Mouse (Mus musculus) gastrocnemius, postnatal 25 days (tissue): ENCODE results near the gene Fbxo47. TPM values are rescaled to one million over a fixed set of nuclear protein-coding genes. Genes with fewer than 3 reads are reported as not detected.
A peak's percentile ranks its signal among the peaks of the same experiment; 100 is the strongest.

Experiments used
- DNase-seq: peaks from one replicate; pipeline ENCODE4 v3.0.0; 2022
- total RNA-seq, 2 experiments: library from RNA; stranded (reverse); gene quantifications; 1 replicate in 1 of 2; 2 replicates in 1 of 2; pipeline ENCODE4 v1.2.3; 2021

Fbxo47 gene
- total RNA-seq, 2 experiments from 2014 or later = 0.11 to 0.15 TPM

DNA sequence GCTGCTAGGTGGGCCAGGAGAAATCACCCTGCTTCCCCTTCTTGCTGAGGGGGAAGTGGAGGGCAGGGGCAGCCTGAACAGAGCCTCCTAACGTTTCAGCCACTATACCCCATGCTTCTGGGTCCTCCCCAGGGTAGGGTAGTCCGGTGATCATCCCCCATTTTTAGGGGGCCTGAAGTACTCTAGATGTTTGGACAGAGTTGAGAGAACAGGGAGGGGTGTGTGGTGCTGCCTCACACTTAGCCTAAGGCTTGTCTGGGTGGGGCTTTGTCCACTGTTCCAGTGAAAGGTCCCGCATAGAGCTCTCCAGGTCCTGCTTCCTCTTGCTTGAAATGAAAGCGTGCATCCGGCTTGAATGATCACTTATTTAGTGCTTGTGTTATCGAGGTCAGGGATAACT lies 53.5 kb downstream of the Fbxo47 start:
- no peak for DNase-seq

DNA sequence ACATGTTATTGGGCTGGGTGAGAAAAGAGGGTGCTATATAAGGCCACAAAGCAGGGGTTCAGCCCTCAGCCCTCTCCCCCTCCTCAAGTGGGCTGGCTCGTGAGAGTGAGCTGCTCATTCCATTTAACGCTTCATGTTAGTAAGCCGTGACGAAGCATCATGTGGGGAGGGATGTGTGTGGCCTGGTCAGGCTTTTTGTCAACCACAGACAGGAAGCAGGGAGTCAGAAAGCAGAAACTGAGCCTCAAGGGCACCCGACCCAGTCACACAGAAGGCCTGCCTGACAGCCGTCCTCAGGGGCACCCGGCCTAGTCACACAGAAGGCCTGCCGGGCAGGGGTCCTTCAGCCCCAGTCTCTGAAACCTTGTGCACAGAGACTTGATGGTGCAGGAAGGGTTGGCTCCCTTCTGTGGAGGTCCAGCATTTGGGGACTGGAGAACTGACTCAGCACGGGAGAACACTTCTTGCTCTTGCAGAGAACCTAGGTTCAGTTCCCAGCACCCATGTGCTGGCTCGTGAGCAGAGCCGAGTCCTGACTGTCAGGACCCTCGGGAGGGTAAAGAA lies 54.0 kb downstream of the Fbxo47 start:
- peak; percentile 8 for DNase-seq

DNA sequence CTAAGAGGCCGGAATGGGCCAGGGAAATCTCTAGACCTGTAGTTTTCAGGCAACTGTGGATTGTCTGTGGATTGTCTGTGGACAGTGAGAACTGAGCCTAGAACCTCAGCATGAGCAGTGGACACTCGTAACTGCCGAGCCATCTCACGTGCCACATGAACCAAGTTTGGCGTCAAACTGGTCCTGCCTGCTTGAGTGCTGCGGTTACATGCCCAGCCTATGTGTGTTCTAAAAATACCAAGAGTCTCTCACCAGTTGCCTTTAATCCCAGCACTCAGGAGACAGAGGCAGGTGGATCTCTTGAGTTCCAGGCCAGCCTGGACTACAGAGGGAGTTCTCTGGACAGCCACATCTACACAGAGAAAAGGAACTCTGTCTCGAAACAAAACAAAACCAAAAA lies 54.6 kb downstream of the Fbxo47 start:
- peak; percentile 1 for DNase-seq

DNA sequence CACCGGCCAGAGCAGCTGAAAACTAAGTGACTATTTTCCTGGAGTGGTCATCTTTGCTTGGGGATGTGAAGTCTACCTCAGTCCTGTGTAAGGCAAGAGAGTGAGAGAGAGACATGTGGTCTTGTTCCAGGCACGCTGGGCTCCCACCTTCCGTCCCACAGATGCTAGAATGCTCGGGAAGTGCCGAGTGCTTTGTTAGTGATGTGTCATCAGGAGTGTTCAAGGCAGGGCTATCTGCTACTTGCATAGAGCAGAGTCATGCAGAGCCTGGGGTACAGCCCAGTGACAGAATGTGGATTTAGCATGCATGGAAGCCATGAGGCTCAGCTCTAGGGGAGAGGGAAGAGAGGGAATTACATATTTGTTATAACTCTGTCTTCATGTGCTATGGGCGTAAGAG lies 56.3 kb downstream of the Fbxo47 start:
- DNase-seq = no peak

DNA sequence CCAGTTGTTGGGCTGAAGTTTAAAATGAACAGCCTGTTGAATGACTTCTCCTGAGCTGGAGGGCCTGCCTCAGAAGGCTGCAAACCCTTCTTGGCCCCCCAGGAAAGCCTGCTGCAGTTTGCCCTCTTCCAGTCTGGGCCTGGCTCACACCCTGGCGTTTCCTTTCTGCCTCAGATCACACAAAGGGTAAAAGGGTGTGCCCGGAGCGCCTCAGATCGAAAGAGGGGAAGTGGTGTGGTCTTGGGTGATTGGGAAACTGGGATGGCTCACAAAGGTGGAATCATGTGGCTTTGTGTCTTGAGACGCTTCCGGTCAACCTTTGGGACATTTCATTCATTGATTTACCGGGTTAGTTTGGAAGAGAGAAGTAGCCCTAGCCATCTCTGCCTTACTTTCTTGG lies 57.5 kb downstream of the Fbxo47 start:
- no peak for DNase-seq

DNA sequence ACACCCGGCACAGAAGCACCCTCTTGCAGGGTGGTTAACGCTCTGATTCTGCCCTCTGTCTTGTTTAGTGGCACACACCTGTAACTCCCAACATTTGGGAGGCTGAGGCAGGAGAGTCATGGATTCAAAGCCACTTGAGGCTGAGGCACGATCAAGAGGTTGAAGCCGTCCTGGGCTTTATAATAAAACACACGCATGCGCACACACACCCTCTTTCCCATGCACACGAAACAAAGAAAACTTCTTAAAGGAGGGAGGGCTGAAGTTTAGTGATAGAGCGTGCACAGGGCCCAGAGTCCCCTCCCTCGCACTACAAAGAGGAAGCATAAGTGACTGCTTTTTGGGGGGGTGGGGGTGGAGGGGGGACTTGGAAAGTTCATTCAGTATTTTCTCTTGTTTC lies 58.0 kb downstream of the Fbxo47 start:
- DNase-seq = no peak

DNA sequence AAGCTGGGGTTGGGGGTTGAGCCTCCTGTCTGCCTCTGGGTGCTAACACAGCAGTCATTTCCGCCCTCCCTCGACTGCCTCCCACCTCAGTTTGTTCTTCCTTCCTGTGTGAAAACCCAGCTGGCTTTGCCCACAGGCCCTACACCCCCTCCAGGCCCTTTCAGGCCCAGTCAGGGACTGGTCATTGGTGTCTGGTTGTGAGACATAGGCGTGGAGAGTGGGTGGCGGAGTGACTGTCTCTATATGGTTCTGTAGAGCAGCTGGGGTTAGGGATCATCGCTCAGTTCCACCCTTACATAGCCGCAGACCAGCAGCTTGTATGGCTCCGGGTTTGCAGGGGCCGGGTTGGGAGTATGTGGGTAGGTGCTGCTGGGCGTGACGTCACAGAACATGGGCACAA lies 58.7 kb downstream of the Fbxo47 start:
- DNase-seq = no peak

DNA sequence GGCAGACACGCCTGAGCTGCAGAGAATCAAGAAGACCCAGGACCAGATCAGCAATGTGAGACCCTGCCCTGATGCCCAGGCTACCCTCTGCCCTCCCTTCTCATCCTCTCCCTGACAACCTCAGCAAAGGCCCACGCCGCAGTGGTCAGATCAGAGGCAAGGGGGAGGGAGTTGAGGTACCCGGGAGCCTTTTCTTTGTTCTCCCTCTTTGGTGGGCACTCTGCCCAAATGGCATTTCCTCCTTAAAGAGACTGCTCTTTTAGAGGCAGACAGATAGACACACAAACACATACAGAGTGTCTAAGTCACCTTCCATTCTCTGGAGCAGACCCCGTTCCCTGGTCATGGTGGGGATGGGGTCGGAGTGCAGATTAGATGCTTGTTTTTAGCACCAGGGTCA lies 59.1 kb downstream of the Fbxo47 start:
- DNase-seq = no peak

DNA sequence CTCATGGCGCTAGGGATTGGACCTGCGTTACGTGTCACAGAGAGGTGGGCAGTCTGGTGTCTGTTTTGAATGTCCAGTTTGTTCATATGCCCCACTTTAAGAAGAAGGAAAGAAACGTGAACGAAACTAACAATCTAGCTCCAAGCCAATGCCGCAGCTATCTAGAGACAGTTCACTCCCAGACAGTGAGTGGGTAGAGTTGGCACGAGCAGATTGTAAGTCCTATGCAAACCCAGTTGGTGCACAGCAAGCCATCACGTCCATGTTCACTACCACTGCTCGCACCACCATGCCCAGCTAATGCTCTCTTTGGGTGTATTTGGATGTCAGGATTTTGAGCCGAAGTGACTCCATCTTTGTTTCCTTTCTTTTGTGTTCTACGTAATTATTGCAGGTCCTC lies 59.8 kb downstream of the Fbxo47 start:
- no peak for DNase-seq

DNA sequence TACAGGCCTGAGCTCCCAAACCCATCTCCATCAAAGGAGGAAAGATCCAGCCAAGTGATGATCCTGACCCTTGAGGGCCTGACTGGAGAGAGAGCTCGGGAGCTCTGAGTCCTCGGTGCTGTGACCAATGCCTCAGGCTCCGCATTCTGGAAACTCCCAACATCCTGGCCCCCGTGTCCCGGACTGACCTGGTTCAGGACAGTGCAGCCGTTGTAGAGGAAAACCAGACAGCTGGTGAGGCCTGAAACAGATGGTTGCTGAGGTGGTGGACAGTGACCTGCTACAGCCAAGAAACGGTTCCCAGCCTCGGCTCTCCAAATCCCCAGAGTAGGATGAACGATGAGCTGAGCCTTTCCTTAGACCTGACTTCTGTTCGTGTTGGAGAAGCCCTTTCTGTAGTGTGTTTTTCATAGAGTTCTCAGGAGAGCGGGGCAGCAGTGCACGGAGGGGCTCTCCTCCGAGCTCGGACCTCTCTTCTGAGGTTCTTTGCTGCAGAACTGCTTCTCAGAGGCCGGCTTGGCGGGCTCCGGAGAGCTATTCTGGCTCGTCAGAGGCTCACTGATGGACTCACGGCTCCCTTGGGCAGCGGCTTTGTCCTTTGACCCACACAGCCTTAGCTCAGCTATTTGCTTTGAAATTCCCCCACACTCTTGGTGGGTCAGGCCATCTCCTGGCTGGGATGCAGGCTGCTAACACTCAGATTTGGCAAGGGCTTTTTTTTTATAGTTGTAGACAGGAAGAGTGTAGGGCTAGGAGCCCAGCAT lies 60.9 kb downstream of the Fbxo47 start:
- DNase-seq = peak; percentile 81

DNA sequence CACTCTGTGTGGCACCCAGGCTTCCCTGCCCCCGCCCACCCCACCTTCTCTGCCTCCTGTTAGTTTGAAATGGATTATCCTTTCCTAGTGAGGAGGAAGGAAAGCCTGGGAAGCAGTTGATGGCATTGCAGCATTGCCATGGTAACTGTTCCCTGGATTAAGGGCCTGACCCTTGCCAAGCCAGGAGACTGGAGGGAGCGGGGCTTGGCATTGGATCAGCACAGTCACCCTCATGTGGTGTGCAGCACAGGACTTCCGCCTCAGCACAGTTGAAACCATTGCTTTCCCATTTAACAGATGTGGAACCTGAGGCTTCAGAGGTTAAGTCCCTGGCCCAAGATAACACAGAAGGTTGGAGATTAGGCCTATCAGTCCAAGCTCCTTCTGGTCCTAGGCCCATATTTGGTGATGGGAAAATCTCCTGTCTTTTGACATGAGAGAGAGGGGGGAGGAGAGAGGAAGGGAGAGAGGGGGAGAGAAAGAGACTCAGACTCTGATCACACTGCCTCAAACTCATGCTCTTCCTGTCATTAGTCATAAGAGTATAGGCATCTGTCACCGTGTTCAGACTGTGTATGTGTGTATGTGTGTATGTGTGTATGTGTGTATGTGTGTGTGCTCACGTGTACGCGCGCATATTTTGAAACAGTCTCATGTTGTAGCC lies 62.4 kb downstream of the Fbxo47 start:
- DNase-seq = no peak

DNA sequence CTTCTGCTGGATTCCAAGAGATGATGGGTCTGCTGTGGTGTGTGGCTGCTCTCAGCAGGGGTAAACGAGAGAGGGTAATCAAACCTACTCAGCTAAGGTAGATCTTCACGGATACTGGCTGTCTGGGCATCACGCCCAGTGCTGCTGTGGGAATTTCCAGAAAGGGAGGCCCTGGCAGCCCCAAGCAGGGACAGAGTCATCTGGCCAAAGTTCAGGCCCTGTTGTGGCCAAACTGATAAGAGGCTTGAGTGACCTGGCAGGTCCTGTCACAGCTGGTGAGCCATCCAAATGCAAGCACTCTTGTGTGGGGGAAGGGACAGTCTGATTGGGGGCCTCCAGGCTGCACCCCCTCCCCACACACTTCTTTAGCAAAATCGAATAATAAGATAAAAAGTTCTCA lies 63.1 kb downstream of the Fbxo47 start:
- DNase-seq = peak; percentile 72

DNA sequence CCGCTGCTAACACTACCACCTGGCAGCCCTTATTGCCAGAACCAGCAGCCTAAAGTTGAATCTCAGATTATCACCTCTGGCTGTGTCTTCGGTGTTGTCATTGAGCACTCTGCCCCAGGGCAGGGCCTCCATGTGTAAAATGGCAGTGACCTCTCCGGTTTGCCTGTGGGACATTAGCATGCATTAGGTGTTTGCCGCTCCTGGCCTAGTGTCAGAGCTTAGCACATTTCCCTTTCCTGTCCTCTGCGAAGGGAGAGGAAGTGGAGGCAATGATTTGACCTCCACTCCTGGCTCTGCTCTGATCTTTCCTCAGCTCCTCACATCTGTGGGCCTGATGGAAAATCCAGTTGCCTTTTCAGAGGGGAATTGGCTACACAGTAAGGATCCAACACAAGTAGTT lies 64.0 kb downstream of the Fbxo47 start:
- peak; percentile 36 for DNase-seq

DNA sequence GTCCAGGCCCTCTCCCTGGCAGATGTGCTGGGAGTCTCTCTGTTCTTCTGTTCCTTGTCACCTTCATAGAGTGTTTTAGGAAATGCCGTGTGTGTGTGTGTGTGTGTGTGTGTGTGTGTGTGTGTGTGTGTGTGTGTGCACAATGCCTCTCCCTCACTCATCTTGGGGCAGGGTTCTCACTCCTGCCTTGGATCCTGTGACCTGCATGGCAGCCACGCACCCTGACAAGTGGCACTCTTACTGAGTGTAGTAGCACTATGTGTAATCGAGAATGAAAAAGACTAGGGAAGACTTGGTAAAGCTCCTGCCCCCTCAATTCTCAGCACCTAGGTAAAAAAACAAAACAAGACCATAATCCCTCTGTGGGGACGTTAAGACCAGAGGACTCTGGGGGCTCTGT lies 64.9 kb downstream of the Fbxo47 start:
- no peak for DNase-seq

DNA sequence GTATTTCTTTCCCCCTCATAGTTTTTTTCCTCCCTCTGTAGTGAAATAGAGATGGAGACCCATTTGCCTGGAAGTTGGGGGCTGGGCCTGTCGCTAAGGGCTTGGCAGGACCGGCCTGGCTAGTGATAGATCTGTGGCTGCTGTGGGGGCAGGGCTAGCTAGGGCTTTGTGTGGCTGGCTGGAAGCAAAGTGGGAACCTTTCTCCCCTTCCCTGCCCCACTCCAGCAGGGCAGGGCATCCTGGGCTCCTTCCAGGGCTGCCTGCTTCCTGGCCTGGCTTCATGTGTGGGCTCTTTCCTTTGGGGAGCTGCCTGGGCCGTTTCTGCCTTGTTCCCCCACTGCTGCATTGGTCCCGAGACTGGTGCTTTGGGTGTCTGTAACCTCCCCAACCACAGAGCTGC lies 65.4 kb downstream of the Fbxo47 start:
- DNase-seq = peak; percentile 43

DNA sequence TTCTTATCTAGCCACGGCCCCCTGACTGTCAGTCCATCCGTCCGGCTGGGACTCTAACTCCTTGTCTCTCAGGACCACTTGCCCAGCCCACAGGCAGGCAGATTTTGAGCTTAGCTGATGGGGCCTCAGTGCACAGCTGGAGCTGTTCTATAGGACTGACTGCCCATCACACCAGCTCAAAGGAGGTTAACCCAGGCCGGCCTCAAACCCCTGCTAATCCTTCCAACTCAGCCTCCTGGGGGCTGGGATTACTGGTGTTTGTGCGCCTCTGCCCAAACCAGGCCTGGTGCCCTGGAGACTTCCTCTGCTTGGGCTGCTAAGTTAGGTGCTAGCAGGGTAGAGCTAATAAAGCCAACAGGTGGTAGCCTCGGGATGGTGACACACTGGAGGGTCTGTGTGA lies 66.0 kb downstream of the Fbxo47 start:
- DNase-seq = no peak

DNA sequence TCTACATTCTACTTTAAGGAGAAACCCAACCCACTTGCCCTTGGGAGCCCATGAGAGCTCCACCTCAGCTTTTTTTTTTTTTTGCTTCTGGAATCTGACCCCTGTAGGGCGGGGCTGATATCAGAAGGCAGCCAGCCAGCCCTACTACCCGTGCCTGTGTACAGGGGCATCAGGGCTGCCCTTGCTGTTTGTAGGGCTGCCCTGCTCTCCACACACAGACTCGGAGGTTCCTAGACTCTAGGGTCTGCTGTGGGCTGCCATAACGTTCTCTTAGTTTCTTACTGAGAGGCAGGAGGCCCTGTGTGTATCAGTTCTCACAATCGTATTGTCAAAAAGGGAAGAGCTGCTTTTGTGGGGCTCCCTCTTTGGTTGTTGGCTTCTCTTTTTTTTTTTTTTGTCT lies 66.6 kb downstream of the Fbxo47 start:
- peak; percentile 40 for DNase-seq

DNA sequence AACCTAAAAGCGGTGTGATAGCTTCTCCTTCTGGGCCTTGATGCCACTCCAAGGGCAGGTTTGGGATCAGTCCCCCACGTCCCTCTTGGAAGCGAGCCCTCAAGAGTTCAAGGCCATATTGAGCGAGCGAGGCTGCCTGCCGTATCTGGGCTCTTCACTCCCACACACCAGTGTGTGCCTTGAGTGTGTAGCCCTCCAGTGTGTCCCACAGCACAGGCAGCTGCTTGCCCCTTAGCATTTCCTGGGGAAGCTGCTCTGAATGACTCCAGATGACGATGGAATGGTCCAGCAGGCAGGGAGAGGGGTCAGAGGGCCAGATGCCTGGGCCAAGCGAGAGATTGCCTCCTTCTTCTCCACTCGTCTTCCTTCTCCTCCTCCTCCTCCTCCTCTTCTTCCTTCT lies 67.0 kb downstream of the Fbxo47 start:
- no peak for DNase-seq

DNA sequence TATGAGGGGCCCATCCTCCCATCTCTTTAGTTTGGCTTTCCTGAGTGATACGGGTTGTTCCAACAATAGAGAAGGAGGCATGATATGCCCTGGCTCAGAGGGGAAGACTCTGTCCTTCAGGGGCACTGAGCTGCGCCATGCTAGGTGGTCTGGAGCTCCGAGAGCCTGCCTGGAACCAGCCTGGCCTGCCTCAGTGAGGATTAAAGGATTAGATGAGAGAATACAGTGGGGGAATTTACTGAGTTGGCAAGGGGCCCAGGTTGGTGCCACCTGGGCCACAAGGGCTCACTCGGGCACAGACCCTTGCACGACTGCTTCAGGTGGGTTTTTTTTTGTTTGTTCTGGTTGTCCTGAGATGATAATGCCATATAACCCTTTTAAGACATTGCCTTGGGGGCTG lies 67.8 kb downstream of the Fbxo47 start:
- DNase-seq = no peak

DNA sequence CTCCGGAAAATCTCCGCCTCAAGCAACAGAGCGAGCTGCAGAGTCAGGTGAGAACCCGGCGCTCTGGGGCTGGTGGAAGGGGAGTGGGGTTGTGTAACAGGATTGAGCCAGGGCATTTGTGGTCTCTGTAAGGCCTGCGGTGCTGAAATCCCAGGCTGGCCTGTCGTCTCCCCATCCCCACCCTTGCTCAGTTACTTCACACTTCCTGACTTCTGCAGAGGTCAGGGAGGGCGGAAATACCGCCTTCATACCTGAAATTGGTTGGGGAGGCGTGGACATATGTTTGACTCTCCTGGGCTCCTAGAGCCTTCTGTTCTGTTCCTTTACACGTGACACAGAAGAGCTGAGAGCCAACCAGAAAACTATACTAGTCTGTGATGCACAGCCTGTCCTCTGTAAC lies 68.2 kb downstream of the Fbxo47 start:
- no peak for DNase-seq

DNA sequence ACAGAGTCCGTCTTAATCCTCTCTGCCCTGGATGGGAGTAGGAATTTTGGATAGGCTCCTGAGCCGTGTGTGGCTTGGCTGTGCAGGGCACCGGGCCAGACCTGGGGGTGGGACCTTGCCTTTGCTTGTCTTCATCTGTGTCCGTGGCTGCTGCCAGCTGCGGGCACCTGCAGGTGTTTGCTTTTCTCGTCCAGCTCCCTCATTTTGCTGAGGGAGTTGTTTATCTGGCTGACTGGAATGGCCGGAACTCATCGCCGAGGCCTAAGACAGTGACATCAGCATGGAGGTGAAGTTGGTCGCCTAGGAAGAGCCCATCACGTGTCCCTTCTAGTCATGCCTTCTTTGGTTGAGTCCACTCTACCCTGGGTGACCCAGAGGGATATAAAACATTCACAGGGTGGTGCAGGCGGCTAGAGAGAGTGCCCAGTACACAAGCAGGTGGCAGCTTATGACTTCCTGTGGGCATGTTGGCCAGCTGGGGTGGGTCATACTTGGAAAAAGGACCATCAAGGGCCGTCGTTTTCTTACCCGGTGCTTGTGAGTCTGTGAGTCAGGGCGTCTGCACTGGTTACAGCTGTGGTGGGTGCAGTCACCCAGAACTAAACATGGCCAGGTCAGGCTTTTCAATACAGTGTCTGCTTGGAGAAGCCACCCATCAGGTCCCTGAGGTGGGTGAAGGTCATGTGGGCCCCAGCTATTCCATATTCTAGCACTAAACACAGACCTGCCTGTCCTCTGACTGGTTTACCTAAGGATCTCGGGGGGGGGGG lies 70.0 kb downstream of the Fbxo47 start:
- no peak for DNase-seq

DNA sequence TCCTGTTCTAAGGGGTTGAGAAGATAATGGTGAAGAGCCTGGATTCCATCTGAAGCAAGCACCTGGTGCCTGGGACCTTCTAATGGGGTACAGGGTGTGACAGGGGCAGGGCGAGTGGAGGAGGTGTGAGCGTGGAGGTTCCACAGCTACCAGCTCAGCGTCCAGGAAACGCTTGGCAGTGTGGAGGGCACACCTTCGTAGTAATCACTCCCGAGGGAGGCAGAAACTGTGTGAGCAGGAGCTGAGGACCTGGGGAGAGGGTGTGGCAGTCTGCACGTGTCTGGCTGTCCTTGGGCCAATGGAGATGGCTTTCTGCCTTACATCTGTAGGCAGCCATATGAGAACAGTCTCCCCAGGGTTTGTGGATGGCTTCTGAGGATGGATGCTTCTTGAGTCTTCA lies 70.9 kb downstream of the Fbxo47 start:
- no peak for DNase-seq

DNA sequence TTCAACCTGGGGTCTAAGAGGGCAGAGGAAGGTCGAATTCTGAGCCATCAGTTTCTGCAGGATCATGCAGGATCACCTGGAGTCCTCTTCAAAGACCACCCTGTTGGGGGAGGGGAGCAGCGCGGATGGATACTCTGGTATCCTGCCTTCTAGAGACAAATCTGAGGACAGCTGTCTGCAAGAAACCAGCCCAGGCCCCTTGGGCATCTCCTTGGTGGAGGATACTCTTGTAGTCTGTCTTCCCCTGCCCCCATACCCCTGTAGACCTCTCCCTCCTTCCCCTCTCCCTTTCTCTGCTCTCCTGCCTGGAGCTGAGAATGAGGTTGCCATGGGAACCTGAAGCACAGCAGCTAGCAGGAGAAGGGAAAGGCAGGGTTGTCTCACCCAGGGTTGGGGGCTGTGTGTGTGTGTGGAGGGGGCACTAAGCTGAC lies 71.4 kb downstream of the Fbxo47 start:
- DNase-seq = no peak
